Mouse (Mus musculus) stomach, embryonic 15.5 days (tissue): ENCODE measurements around the gene Dyrk1a. TPM values are rescaled to one million over a fixed set of nuclear protein-coding genes. Genes with fewer than 3 reads are reported as not detected.
A peak's percentile ranks its signal among the peaks of the same experiment; 100 is the strongest.

Experiments
- ATAC-seq: fragments of 200-750 bp; cut with Nextera tagmentation; 2 replicates; pipeline ENCODE4 v1.8.0; 2017; ENCODE audit warnings: low read depth, moderate number of reproducible peaks, moderate TSS enrichment; ENCODE audit not compliant: insufficient read depth, low FRiP score
- H3K27ac ChIP-seq: fragments of 300-500 bp; sonication (generic); 2 replicates; pipeline ENCODE4 v1.5.1; 2015; ENCODE audit warnings: mild to moderate bottlenecking, inconsistent platforms
- H3K27me3 ChIP-seq: fragments of 300-500 bp; sonication (generic); replicated peaks from 2 replicates; pipeline ENCODE4 v1.6.1; 2015; ENCODE audit warnings: inconsistent platforms
- H3K36me3 ChIP-seq: fragments of 300-500 bp; sonication (generic); 2 replicates; pipeline ENCODE4 v1.6.1; 2015; ENCODE audit warnings: inconsistent platforms
- H3K4me1 ChIP-seq: fragments of 300-500 bp; sonication (generic); 2 replicates; pipeline ENCODE4 v1.6.1; 2015; ENCODE audit warnings: inconsistent platforms
- H3K4me2 ChIP-seq: fragments of 300-500 bp; sonication (generic); 2 replicates; pipeline ENCODE4 v1.6.1; 2015; ENCODE audit warnings: mild to moderate bottlenecking, inconsistent platforms
- H3K4me3 ChIP-seq: fragments of 300-500 bp; sonication (generic); replicated peaks from 2 replicates; pipeline ENCODE4 v1.5.1; 2015; ENCODE audit warnings: inconsistent platforms
- H3K9ac ChIP-seq: fragments of 300-500 bp; sonication (generic); 2 replicates; pipeline ENCODE4 v1.6.1; 2015; ENCODE audit warnings: inconsistent platforms
- H3K9me3 ChIP-seq: fragments of 300-500 bp; sonication (generic); 2 replicates; pipeline ENCODE4 v1.6.1; 2016; ENCODE audit warnings: inconsistent platforms
- WGBS: fragments of 180-500 bp; shearing (Covaris S2); methylation state at CpG from one replicate; pipeline ENCODE4 v1.1.7; 2015; 5-methylcytosine and 5-hydroxymethylcytosine counted together
- polyA plus RNA-seq: library from polyadenylated mRNA; unstranded; fragments of >200 nt; fragmentation: Nextera tagmentation; extraction: Ambion mirVana; gene quantifications from 2 replicates; pipeline ENCODE4 v1.2.1, GENCODE M21; 2015

Gene Dyrk1a
- polyA plus RNA-seq, 1 experiment from 2014 or later = 9.5 TPM

DNA sequence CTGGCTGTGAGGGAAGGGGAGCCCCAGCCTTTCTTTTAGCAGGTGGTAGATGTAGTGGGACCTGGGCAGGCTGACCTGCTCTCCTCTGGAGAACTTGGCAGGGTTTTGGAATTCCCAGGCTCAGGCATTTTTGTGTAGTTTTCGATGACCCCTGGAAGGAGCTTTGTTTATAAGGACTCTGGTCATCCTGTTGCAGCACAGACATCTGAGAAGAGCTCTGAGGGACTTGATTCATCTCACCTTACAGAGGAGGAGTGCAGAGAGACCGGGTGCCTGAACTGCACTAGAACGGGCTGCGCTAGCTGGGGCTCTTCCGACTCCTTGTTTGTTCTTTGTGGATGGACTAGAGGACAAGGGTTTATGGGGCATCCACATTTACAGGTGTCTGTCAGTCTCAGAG, 5.9 kb downstream of the Dyrk1a start:
- Histone ChIP-seq H3K4me2 (no peak overlapping the region), H3K36me3 (no peaks in the 10 kb centered on the region), H3K27ac (no peak overlapping the region), H3K27me3 (no peaks in the 10 kb centered on the region), H3K9me3 (no peaks in the 10 kb centered on the region), H3K4me1 (peaks cover 41% of the 10 kb centered on the region), H3K4me3 (no peak overlapping the region), H3K9ac (no peak overlapping the region)
- 41% methylated on average over 5 of the region's 5 CpGs for whole genome bisulfite sequencing
- no peak for ATAC-seq

DNA sequence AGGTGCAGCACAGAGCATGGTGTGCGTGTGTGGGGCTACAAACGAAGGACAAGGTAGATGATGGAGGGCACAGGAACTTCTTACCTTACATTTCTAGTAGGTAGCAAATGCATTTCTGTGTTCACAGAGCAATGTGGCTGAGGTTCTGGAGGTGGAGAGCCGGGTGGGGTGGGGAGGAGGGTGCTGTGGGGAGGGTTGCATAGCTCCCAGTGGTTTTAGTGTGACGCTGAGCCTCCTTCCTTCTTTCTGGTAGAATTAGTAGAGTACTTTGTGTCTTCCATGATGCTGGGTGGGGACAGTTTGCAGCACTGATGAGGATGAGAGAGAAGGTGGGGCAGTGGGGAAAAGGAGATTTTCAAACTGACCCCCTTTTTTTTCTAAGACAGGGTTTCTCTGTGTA, 9.5 kb downstream of the Dyrk1a start:
- Histone ChIP-seq H3K4me1 (peaks cover 42% of the 10 kb centered on the region), H3K9me3 (no peaks in the 10 kb centered on the region), H3K36me3 (no peaks in the 10 kb centered on the region), H3K4me2 (no peak overlapping the region), H3K27me3 (no peaks in the 10 kb centered on the region), H3K9ac (no peak overlapping the region), H3K4me3 (no peak overlapping the region), H3K27ac (no peak overlapping the region)
- ATAC-seq = no peak
- WGBS = 91% methylated on average over 4 of the region's 4 CpGs

DNA sequence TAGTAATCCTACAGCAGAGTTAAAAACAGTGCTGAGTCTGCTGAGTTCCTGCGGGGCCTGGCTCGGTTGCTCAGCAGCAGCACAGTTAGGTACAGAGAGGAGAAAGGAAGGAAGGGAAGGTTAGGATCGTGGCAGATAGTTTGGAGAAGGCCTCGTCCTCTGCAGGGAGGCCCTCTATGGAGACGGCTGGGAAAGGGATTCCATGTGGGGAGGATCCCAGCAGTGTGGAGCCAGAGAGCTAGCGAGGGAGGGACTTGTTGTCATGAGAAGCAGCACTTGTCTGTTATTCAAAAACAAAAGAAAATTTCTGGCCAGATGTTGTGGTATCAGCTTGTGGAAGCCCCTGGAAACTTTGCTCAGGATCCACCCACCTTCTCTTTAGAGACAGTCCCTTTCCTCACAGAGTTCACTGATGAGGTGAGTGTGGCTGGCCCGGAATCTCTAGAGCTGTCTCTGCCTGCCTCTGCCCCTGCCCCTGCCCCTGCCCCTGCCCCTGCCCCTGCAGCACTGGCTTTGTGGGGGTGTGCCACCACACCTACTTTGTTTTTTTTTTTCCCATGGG, 11.1 kb downstream of the Dyrk1a start:
- Histone ChIP-seq H3K27me3 (no peaks in the 10 kb centered on the region), H3K27ac (peak overlapping the region; percentile 49; the same call in 1 of the 2 replicates), H3K9ac (no peak overlapping the region), H3K4me2 (no peak overlapping the region), H3K4me3 (no peak overlapping the region), H3K4me1 (peaks cover 32% of the 10 kb centered on the region), H3K36me3 (no peaks in the 10 kb centered on the region), H3K9me3 (no peaks in the 10 kb centered on the region)
- no peak for ATAC-seq
- WGBS = 28% methylated on average over 7 of the region's 7 CpGs

DNA sequence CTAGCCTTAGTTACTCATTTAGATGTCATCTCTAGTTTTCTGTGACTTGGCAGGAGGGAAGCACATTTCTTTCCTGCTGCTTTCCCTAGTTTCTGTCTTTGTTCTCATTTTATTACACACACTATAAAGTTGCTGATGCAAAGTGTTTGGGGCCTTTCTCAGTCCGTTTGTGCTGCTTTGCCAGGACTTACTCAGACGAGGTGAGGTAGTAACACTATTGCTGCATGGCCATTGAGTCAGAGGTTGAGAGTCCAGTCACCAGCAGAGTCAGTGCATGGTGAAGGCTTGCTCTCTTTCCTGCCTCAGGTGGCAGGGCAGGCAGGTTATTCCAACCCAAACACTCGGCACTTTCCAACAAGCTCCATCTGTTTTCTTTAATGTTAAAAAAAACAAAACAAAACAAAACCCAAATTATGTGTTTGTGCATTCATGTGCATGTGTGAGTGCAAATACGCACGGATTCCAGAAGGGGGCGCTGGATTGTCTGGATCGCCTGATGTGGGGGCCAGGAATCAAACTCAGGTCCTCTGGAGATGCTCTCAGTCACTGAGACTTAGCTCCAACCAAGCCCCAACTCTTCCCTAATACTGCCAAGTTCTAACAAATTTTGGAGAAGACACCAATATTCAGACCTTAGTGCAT, 16.7 kb downstream of the Dyrk1a start:
- 68% methylated on average over 7 of the region's 7 CpGs for WGBS
- H3K27ac ChIP-seq = no peak overlapping the region
- no peak overlapping the region for H3K4me3 ChIP-seq
- no peak overlapping the region for H3K9ac ChIP-seq
- no peaks in the 10 kb centered on the region for H3K36me3 ChIP-seq
- H3K9me3 ChIP-seq = no peaks in the 10 kb centered on the region
- no peaks in the 10 kb centered on the region for H3K27me3 ChIP-seq
- no peak for ATAC-seq
- H3K4me1 ChIP-seq = peaks cover 38% of the 10 kb centered on the region
- no peak overlapping the region for H3K4me2 ChIP-seq

DNA sequence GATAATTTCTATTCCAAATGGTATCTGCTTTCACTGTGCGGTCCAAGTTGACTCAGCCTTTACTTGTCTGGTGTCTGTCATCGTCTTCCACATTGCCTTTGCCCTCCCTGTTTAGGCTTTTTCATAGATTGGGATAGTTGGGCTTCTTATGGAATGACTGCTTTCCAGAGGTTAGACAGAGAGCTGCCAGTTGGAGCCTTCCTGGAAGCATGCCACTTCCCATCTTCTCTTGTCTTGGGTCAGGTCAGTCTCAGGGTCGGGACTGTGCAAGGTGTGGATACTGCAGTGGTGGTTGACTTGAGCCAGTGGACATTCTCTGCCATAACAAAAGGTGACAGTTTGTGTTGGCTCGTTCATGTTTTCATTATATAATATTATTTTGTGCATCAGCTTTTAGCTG, 17.7 kb downstream of the Dyrk1a start:
- Histone ChIP-seq H3K36me3 (no peaks in the 10 kb centered on the region), H3K9me3 (no peaks in the 10 kb centered on the region), H3K4me2 (no peak overlapping the region), H3K4me3 (no peak overlapping the region), H3K4me1 (peaks cover 38% of the 10 kb centered on the region), H3K27me3 (no peaks in the 10 kb centered on the region), H3K9ac (no peak overlapping the region), H3K27ac (no peak overlapping the region)
- 65% methylated on average over 4 of the region's 4 CpGs for WGBS
- no peak for ATAC-seq

DNA sequence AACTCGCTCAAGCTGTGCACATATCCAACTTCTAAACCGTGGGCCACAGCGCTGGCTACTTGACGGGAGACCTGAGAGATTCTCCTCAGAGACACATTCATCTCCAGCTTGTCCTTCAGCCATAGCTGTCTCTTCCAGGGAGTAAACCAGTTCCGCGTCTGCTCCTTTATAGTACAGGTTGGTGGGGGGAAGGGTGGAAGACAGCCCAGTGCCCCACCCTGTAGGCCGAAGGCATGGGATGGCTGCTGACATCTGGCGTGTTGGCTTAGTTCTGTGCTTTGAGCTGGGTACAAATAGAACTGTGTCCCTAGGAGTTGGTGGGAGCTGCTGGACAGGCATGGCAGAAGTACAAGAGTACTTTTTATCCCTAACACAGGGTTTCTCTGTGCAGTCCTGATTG, 18.4 kb downstream of the Dyrk1a start:
- Histone ChIP-seq H3K4me3 (no peak overlapping the region), H3K9me3 (no peaks in the 10 kb centered on the region), H3K4me2 (no peak overlapping the region), H3K4me1 (peaks cover 35% of the 10 kb centered on the region), H3K27ac (no peak overlapping the region), H3K27me3 (no peaks in the 10 kb centered on the region), H3K9ac (no peak overlapping the region), H3K36me3 (no peaks in the 10 kb centered on the region)
- WGBS = 49% methylated on average over 8 of the region's 8 CpGs
- ATAC-seq = no peak

DNA sequence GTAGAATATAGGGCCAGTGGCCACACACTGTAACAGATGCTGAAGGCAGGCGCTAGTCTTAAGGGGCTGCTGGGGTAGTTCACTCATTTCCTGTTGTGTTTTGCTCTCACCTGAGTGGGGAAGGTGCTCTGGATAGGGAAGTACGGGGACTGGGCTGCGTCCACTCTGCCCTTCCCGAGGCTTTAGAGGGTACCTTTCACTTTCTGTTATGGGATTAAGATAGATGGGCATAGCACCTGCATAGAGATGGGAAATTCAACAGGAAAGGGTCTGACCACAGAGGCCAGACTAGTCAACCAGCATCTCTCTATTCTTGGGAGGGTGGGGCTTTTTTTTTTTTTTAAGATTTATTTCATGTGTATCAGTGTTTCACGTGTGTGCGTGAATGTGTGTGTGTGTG, 19.2 kb downstream of the Dyrk1a start:
- no peak for ATAC-seq
- Histone ChIP-seq H3K4me1 (peaks cover 29% of the 10 kb centered on the region), H3K4me2 (no peak overlapping the region), H3K27me3 (no peaks in the 10 kb centered on the region), H3K9ac (no peak overlapping the region), H3K9me3 (no peaks in the 10 kb centered on the region), H3K27ac (0 out of 2 replicates have a peak overlapping the region, but pooled peaks have one; percentile 36), H3K36me3 (no peaks in the 10 kb centered on the region), H3K4me3 (no peak overlapping the region)
- 68% methylated on average over 6 of the region's 6 CpGs for WGBS

DNA sequence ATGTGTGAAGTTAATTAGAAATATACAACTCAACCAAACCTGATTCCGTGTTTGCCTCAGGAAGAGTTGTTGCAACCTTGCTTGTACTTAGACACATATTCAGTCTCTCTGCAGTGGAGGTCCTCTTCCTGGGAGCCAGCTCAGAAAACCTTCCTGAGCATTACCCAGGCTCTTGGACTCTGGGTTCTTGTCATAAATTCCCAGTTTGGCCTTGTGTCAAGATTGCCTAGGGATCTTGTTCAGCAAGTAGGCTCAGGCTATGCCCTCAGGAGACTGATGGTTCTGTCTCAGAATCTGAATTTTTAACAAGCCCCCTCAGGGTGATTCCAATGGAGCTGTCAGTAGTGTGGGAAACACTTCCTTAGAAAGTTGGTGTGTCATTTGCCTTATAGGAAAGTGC, 19.8 kb downstream of the Dyrk1a start:
- Histone ChIP-seq H3K4me3 (no peak overlapping the region), H3K4me2 (no peak overlapping the region), H3K9ac (no peak overlapping the region), H3K27me3 (no peaks in the 10 kb centered on the region), H3K36me3 (no peaks in the 10 kb centered on the region), H3K27ac (no peak overlapping the region), H3K4me1 (peaks cover 29% of the 10 kb centered on the region), H3K9me3 (no peaks in the 10 kb centered on the region)
- 88% methylated on average over 1 of the region's 1 CpGs for WGBS
- no peak for ATAC-seq

DNA sequence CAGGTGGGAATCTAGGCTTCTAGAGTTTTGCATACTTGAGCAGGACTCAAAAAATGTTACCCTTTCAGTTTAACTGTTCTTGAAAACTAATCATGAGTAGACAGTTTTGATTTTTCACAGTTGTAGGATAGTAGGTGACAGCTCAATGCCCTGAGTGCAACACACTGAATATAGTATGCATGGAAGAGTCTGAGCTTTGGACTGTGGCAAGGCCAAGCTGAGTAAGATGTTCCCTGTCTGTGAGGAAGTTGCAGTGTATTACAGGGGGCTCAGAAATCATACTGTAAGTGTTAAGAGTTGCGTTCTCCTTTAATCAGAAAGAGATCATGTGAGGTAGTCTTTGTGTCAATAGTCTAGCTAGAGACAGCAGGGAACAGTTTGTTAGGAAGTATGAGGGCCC, 20.4 kb downstream of the Dyrk1a start:
- Histone ChIP-seq H3K27me3 (no peaks in the 10 kb centered on the region), H3K4me1 (peaks cover 32% of the 10 kb centered on the region), H3K9ac (no peak overlapping the region), H3K4me3 (no peak overlapping the region), H3K4me2 (no peak overlapping the region), H3K36me3 (no peaks in the 10 kb centered on the region), H3K9me3 (no peaks in the 10 kb centered on the region), H3K27ac (no peak overlapping the region)
- WGBS = 67% methylated on average over 1 of the region's 1 CpGs
- no peak for ATAC-seq

DNA sequence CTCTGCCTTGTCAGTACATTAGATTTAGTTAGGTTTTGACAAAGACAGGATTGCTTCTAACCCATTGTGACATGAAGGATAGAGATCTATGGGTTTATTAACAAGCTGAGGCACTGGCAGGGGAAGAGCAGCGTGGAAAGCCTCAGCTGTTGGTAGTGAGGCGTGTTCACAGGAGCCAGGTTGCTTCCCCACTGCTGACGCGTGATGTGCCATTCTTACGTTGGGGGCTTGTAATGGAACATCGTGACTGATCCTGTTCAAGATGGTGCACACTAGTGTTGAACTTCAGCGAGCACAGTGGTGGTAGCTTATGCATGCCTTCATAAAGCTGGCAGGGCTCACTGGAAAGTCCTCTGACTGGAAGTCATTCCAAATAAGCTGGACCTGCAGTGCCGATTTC, 21.2 kb downstream of the Dyrk1a start:
- Histone ChIP-seq H3K4me2 (no peak overlapping the region), H3K27me3 (no peaks in the 10 kb centered on the region), H3K9me3 (no peaks in the 10 kb centered on the region), H3K4me3 (no peak overlapping the region), H3K4me1 (peaks cover 33% of the 10 kb centered on the region), H3K36me3 (no peaks in the 10 kb centered on the region), H3K27ac (no peak overlapping the region), H3K9ac (no peak overlapping the region)
- ATAC-seq = no peak
- WGBS = 84% methylated on average over 8 of the region's 8 CpGs

DNA sequence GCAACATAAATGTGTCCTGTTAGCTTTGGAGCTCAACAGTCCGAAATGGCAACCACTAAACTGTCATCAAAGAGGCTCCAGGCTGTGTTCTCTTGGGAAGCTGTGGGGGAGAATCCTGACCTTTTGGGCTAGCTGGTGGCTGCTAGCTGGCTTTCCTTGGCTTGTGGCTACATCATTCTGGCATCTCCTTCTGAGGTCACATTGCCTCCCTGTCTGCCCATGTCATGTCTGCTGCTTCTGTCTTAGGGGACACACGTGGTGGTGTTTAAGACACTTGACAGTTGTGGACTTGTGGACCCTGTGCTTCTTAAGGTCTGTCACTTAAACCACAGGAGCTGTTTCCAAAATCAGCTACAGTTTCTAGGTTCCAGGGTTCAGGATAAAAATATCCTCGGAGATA, 21.7 kb downstream of the Dyrk1a start:
- no peaks in the 10 kb centered on the region for H3K36me3 ChIP-seq
- H3K27me3 ChIP-seq = no peaks in the 10 kb centered on the region
- no peak overlapping the region for H3K9ac ChIP-seq
- no peaks in the 10 kb centered on the region for H3K9me3 ChIP-seq
- no peak for ATAC-seq
- H3K4me1 ChIP-seq = peaks cover 29% of the 10 kb centered on the region
- no peak overlapping the region for H3K4me2 ChIP-seq
- no peak overlapping the region for H3K4me3 ChIP-seq
- H3K27ac ChIP-seq = no peak overlapping the region
- WGBS = 76% methylated on average over 3 of the region's 3 CpGs

DNA sequence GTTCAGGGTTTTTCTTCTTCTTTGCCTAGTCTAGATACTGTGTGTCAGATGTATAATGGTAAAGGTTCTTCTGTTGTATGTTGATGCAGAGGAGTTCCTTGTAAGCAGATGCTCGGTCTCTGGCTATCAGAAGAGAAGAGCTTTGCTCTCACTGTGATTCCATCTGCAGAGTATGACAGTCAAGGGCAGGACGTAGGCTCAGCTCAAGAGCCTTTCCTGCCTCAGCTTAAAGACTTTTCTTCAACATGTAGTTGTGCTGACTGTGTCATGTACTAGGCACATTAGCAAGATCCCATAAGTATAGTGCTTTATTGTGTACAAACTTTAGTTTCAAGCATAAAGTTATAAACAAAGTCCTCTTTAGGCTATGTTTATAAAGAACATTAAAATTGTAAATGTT, 26.8 kb downstream of the Dyrk1a start:
- Histone ChIP-seq H3K27ac (no peak overlapping the region), H3K4me1 (peaks cover 33% of the 10 kb centered on the region), H3K4me2 (no peak overlapping the region), H3K36me3 (no peaks in the 10 kb centered on the region), H3K9me3 (no peaks in the 10 kb centered on the region), H3K4me3 (no peak overlapping the region), H3K9ac (no peak overlapping the region), H3K27me3 (no peaks in the 10 kb centered on the region)
- no peak for ATAC-seq
- 51% methylated on average over 2 of the region's 2 CpGs for WGBS

DNA sequence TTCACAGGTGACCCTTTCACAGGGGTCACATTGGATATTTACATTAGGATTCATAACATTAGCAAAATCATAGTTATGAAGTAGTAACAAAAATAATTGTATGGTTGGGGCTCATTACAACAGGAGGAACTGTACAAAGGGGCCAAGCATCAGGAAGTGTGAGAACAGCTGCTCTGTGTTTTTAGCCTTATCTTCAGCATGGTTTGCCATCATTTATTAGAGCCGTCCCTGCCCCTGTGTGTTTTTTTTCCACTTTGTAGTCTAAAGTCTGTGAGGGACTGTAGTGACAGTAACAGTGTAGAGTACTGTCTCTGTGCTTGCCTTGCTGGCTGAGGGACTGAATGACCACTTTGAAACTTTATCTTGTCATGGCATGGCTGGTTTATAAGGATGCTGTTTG, 27.8 kb downstream of the Dyrk1a start:
- H3K27ac ChIP-seq = no peak overlapping the region
- no peak overlapping the region for H3K9ac ChIP-seq
- no peaks in the 10 kb centered on the region for H3K36me3 ChIP-seq
- no peaks in the 10 kb centered on the region for H3K9me3 ChIP-seq
- WGBS = 0% methylated on average over 1 of the region's 1 CpGs
- ATAC-seq = no peak
- H3K4me1 ChIP-seq = peaks cover 41% of the 10 kb centered on the region
- no peak overlapping the region for H3K4me3 ChIP-seq
- H3K27me3 ChIP-seq = no peaks in the 10 kb centered on the region
- no peak overlapping the region for H3K4me2 ChIP-seq
